Comparison of ENCODE assay signal across 8 mouse cellular contexts in the genomic region with DNA sequence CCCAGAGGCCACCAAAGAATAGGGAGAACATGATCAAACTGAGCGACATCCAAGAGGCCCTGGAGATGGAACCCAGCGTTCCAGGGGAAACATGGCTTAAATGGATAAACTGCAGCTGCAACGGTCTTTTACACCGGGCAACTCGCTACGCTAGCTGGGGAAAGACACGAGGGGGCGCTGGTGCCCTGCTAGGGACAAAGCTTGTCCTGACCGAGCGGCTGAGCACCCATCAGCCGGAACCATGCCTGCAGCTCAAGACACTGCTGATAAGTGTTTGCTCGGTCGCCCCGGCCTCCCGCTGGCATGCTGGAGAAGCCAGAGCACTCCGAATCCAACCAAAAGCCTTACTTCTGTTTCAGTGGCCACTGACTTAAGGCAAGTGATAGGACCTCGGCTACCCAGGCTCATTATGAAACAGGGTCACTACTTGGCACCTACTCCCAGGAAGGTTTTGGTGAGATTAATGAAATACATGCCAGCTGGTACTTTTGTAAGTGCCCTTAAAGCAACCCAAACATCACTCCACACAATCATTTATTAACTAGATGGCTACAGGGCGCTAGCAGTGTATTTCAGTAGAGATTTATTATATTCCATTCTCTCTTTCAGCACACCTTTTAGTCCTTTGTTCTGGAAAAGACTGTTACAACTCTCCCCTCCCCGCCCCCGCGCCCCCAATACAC. TPM values are rescaled to one million over a fixed set of nuclear protein-coding genes. Genes with fewer than 3 reads are reported as not detected.
DNase-seq lines count a peak whose midpoint lies in the region; ATAC-seq and TF ChIP-seq lines count a peak whose summit lies in the region.

Gene 1700125H20Rik, plus strand, starts transcription at position 347 of the 683 bp plus-strand sequence.

- WGBS in heart, embryonic 11.5 days (ENCODE audit: insufficient replicate concordance) = 14% methylated on average over 21 of the region's 21 CpGs
- WGBS in kidney, embryonic 15.5 days = 12% methylated on average over 21 of the region's 21 CpGs
- 12% methylated on average over 21 of the region's 21 CpGs for WGBS in limb, embryonic 15.5 days

- peak within 1 kb of the TSS; percentile 61 for H3K4me2 ChIP-seq in heart, embryonic 11.5 days
- H3K4me2 ChIP-seq in kidney, embryonic 15.5 days = peak within 1 kb of the TSS; percentile 55
- peak within 1 kb of the TSS; percentile 63 for H3K4me2 ChIP-seq in limb, embryonic 15.5 days

- no peaks in the 10 kb centered on the region for H3K36me3 ChIP-seq in heart, embryonic 11.5 days (ENCODE audit: control insufficient read depth, insufficient read depth, low read length)
- no peaks in the 10 kb centered on the region for H3K36me3 ChIP-seq in kidney, embryonic 15.5 days
- H3K36me3 ChIP-seq in limb, embryonic 15.5 days = no peaks in the 10 kb centered on the region

- no peaks in the 10 kb centered on the region for H3K9me3 ChIP-seq in heart, embryonic 11.5 days (replicated peaks; ENCODE audit: control insufficient read depth, low read length)
- H3K9me3 ChIP-seq in kidney, embryonic 15.5 days (replicated peaks) = no peaks in the 10 kb centered on the region
- H3K9me3 ChIP-seq in limb, embryonic 15.5 days = no peaks in the 10 kb centered on the region

- TF ChIP-seq CTCF in brain, embryonic 14.5 days (IDR thresholded peaks at IDR 0.05; ENCODE audit: borderline replicate concordance, extremely low read depth, insufficient read depth, insufficient read length) = peak; percentile 95

- peak; percentile 97 for ATAC-seq in erythroblast, adult 5-6 weeks (replicated peaks; ENCODE audit: low FRiP score, poor library complexity, severe bottlenecking)
- no peak; the same call in 1 of the 2 replicates for ATAC-seq in heart, embryonic 11.5 days (replicated peaks; ENCODE audit: insufficient number of reproducible peaks, low FRiP score, low TSS enrichment)
- ATAC-seq in kidney, embryonic 15.5 days (replicated peaks; ENCODE audit: low FRiP score) = peak; percentile 88
- ATAC-seq in limb, embryonic 15.5 days (ENCODE audit: insufficient number of reproducible peaks, low FRiP score, low TSS enrichment, low read depth) = peak; percentile 69; the same call in 1 of the 2 replicates

- peak; percentile 76 for DNase-seq in CD4-positive helper T cell, adult 2 months (ENCODE audit: low read depth, low spot score)
- DNase-seq in brain, embryonic 14.5 days (ENCODE audit: low read depth) = peak; percentile 94
- DNase-seq in monocyte, adult 2 months (ENCODE audit: low read depth in 1 of 2, low spot score in 2 of 2) = peak; percentile 39 to 68
- DNase-seq in spleen, postnatal 14 days (ENCODE audit: low spot score in 2 of 2) = peak; percentile 84 to 92

- no peak within 1 kb of the TSS for H3K27ac ChIP-seq in heart, embryonic 11.5 days (ENCODE audit: low read depth, low read length)
- peak within 1 kb of the TSS; percentile 38; the same call in 1 of the 2 replicates for H3K27ac ChIP-seq in kidney, embryonic 15.5 days
- no peak within 1 kb of the TSS for H3K27ac ChIP-seq in limb, embryonic 15.5 days

- H3K4me3 ChIP-seq in heart, embryonic 11.5 days (ENCODE audit: low read depth, low read length) = peak within 1 kb of the TSS; percentile 30
- H3K4me3 ChIP-seq in kidney, embryonic 15.5 days (replicated peaks) = peak within 1 kb of the TSS; percentile 25
- peak within 1 kb of the TSS; percentile 30 for H3K4me3 ChIP-seq in limb, embryonic 15.5 days

- peak within 1 kb of the TSS; percentile 40; the same call in 1 of the 2 replicates for H3K9ac ChIP-seq in heart, embryonic 11.5 days (ENCODE audit: low read depth, low read length)
- H3K9ac ChIP-seq in kidney, embryonic 15.5 days = no peak within 1 kb of the TSS
- peak within 1 kb of the TSS; percentile 20; the same call in 1 of the 2 replicates for H3K9ac ChIP-seq in limb, embryonic 15.5 days

- H3K27me3 ChIP-seq in heart, embryonic 11.5 days (ENCODE audit: control insufficient read depth, insufficient read depth, low read length) = no peaks in the 10 kb centered on the region
- no peaks in the 10 kb centered on the region for H3K27me3 ChIP-seq in kidney, embryonic 15.5 days
- H3K27me3 ChIP-seq in limb, embryonic 15.5 days = no peaks in the 10 kb centered on the region

- no peaks in the 10 kb centered on the region for H3K4me1 ChIP-seq in heart, embryonic 11.5 days (ENCODE audit: control insufficient read depth, insufficient read depth, low read length)
- peaks cover 5% of the 10 kb centered on the region for H3K4me1 ChIP-seq in kidney, embryonic 15.5 days
- no peaks in the 10 kb centered on the region for H3K4me1 ChIP-seq in limb, embryonic 15.5 days

- TF ChIP-seq POLR2A in brain, embryonic 14.5 days (IDR thresholded peaks at IDR 0.05; ENCODE audit: borderline replicate concordance, extremely low read depth, insufficient read depth, insufficient read length, poor library complexity, severe bottlenecking) = no peak

RNA-seq across cellular contexts. Expression of gene 1700125H20Rik, which starts in this region (rescaled TPM):
- polyA plus RNA-seq in brain, embryonic 14.5 days (2012; rRNA removed) = 0.11 and 0.45 TPM in 2 replicates
- not detected in 2 replicates for total RNA-seq in erythroblast, adult 5-6 weeks (2015; ENCODE audit: low replicate concordance)
- not detected in 2 replicates for total RNA-seq in erythroblast, adult 5-6 weeks (2017; ENCODE audit: low replicate concordance)
- 0.34 TPM in 1 of 2 replicates, not detected in the other for polyA plus RNA-seq in heart, embryonic 11.5 days (2014; fragmentation: Nextera tagmentation; extraction: Ambion mirVana)
- polyA plus RNA-seq in kidney, embryonic 15.5 days (2015; fragmentation: Nextera tagmentation; extraction: Ambion mirVana) = 0.32 and 0.42 TPM in 2 replicates
- polyA plus RNA-seq in limb, embryonic 15.5 days (2015; fragmentation: Nextera tagmentation; extraction: Ambion mirVana) = 0.46 and 0.99 TPM in 2 replicates

Comparison
In these comparisons a context has a peak if more than half of its experiments do, and no peak if none do; other contexts are left out.
1. Peak in DNase-seq in brain, embryonic 14.5 days; RNA of the gene not detected or under 1 TPM.
2. Peak in ATAC-seq in erythroblast, adult 5-6 weeks; RNA of the gene not detected or under 1 TPM.
3. Peak in ATAC-seq, H3K4me3 ChIP-seq, H3K27ac ChIP-seq and H3K4me2 ChIP-seq in kidney, embryonic 15.5 days; RNA of the gene not detected or under 1 TPM.
4. Peak in ATAC-seq, H3K4me3 ChIP-seq, H3K9ac ChIP-seq and H3K4me2 ChIP-seq in limb, embryonic 15.5 days; RNA of the gene not detected or under 1 TPM.